Mouse (Mus musculus) NIH3T3 (cell line): ENCODE measurements around the gene Atp1b2.

Source experiments
- DNase-seq: peaks from one replicate; pipeline ENCODE4 v3.0.0-alpha.2; 2012; ENCODE audit warnings: low read depth

Gene Atp1b2

DNA sequence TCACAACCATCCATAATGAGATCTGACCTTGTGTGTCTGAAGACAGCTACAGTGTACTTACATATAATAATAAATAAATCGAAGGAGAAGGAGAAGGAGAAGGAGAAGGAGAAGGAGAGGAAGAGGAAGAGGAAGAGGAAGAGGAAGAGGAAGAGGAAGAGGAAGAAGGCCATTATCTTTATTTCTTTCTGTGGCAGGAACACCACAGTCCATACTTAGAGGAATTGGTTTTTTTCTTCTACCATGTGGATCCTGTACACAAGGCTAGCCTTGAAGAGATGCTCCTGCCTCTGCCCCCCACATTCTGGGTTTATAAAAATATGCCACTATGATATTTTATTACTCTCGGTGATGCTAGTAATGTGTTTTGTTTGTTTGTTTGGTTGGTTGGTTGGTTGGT, 1.1 kb upstream of the Atp1b2 start:
- DNase-seq: no peak

DNA sequence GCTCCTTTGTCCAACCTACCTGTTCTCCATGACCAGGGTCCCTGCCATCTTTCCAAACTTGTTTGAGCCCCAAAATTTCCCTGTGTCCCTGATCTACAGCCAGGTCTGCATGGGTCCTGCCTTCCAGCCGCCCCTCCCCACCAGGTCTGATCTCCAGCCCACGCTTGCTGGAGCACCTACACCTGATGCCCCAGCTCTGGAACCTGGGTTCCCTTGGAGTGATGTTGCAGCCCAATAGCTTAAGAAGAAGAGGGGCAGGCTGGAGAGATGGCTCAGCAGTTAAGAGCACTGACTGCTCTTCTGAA, 701 bp upstream of the Atp1b2 start:
- DNase-seq: no peak

DNA sequence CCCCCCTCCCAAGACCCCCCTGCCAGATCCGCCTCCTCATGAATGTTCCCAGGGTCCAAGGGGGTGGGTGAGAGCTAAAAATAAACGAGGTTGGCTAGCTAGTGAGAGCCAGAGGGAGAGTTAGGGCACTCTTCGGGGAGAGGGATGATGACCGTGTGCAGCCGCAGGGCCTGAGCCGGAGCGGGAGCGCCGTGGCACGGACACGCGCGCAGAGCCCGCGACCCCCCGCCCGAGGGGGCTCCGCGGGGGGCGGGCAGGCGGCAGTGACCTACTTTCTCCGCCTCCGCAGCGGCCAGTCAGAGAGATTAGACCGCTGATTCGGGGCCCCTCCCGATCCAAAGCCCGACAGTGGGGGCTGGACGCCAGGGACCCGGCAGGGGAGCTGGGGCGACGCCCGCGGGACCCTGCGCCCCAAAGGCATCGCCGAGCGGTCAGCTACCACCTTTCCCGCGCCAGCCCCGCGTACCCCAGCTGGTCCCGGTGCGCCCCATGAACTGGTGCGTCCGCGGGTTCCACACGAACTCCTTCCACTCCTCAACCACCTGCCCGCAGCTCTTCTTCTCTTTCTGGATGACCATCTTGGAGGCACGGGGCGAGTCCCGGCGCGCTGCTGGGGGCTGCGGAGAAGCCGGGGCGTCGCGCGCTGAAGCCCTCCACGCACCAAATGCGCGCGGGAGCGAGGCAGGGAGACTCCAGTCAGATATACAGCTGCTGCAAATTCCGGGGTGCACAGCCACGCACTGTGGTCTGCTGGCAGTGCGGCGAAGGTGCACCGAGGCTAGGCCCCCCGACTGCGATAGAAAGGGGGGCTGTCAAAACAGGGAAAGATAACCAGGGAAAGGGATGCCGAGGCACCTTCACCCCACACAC, 712 bp downstream of the Atp1b2 start:
- no peak for DNase-seq

DNA sequence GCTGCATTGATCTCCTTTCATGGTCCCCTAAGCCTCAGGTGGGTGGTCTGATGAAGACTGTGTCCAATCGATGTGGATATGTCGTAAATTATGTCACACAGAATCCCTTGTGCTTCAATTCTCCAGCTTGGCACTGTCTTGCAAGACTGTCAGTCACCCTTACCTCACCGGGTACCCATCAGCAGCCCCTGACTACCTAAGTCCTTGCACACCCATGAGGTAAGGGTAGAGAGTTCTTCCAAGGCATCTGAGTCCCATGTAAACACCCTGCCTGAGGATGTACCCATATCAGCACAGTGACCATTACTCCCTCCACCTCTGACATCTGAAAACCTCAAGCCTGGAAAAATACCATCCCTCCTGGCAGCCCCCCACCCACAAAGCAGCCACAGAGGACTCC, 1.4 kb downstream of the Atp1b2 start:
- DNase-seq: no peak

DNA sequence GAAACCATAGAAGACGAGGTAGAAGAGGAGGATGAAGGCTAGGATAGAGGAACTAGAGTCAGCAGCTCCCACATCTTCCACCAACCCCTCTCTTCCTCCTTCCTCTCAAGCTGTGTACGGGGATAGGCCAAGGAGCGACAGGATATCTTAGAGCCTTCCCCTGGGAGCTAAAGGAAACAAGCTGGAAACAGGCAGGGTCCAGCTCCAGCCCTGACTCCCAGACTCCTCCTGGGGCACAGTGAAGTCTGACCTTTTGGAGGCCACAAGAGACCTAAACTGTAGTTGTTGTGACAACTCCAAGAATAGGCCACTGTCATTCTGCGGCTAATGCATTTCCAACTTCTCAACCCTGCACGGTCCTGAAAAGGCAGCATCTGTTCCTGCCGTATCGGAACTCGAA, 2.2 kb downstream of the Atp1b2 start:
- DNase-seq: no peak

DNA sequence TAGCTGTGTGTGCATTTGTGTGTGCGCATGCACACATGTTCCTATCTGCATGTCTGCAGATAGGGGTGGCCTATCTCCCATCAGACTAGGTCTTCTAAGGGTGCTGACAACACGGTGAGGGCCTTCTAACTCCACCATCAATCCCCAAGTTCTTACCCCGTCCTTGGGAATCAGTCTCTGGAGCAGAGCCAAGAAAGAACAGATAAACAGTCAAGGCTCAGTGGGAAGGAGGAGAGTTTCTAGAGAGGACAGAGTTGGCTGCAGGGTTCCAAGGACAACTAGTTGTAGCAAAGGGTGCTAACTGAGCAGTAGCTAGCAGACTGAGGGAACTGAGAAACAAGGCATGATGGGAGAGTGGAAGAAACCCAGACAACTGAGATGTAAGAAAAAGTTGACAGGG, 4.0 kb downstream of the Atp1b2 start:
- DNase-seq: no peak

DNA sequence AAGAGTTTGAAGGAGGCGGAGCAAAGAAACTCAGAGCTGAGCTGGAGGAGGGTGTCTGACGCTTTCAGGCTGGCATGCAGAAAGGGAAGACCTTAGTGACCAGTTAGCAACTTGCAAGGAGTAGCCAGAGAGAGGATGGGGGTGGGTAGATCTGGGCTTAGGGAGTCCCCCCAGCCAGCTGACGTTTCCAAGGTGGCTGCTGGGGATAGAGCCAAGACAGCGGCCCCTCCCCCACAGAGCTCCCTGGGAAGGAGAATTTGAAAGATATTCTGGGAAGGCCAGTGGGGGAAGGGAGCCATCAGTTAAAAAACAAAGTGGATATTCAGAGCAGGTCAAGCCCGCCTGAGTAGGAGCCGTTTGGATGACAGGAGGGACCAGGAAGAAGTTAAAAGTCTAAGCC, 5.6 kb downstream of the Atp1b2 start:
- peak; percentile 84 for DNase-seq

DNA sequence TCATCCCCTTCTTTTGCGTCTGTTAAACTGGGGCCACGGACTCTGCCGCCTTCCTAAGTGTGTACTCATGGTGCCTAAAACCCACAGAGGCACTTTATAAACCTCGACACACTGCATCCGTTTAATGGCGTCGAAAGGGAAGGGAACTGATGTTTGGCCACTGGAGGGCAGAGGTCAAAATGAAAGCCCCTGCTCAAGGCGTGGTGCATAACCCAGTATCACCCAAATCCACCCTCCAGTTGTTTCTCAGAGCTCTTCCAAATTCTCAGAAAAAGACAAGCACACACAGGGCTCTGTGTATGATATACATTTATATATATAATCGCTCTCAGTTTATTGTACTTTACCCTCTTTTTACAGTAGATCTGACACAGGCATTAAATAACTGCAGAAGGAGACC, 6.3 kb downstream of the Atp1b2 start:
- no peak for DNase-seq

DNA sequence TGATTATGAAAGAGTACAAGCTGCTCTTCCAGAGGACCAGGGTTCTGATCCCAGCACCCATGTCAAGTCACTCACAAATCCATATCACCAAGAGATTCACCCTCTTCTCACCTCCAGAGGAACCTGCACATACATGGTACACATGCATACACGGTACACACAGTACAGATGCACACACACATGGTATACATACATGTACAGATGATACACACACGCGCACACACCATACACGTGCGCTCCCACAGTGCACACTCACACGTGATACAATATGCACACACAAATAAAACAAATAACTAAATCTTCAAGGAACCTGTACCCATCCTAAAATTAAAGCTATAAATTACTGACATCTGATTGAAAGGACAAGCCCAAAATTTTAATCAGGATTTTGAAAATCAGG, 10.9 kb downstream of the Atp1b2 start:
- no peak for DNase-seq

DNA sequence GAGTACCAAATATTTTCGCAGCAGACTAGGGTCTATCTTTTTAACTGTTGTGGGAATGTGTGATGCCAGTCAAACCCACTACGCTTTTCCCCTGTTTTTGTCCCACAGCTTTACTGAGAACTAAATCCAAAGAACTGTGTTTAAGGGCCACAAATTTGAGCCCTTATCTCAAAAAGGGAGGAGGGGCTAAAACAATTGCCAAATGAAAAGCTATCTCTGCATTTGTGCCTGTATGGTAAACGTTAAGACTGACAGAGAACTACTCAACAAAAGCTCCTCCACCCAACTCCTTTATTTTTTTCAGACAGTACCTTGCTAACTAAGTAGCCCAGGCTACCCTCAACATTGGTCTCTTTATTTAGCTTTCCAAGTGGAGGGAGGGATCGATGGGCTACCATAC, 12.9 kb downstream of the Atp1b2 start:
- no peak for DNase-seq

DNA sequence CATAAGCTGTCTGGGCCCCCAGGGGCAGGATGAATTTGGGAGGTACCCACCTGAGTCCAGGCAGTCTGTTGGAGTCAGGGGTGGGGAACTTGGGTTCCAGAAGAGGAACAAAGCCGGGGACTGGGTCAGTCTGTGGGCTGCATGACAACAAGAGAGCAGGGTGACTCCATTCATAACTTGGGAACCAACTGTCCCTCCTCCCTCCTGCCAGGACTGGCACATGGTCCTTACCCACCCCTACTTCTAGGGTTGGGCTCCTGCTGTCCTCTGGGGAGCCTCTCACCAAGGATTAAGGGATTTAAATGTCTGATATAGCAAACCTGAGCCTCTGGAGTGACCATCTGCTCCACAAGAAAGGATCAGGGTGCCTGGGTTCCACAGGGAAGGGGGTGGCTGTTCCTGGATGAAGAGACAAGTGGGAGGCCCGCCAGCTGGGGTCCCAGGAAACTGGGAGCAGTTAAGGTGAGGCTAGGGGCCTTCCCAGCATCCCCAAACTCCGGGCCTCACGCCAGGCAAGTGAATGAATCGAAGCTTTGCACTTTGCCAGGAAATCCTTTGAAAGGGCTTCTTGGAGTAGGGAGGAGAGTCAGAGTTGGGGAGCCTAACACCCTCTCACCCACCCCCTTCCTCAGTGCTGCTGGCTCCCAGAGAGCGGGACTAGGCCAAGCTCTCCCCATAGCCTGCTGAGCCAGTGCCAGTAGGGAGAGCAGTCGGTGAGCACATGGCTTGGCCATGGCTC, 13.7 kb downstream of the Atp1b2 start:
- DNase-seq: no peak

DNA sequence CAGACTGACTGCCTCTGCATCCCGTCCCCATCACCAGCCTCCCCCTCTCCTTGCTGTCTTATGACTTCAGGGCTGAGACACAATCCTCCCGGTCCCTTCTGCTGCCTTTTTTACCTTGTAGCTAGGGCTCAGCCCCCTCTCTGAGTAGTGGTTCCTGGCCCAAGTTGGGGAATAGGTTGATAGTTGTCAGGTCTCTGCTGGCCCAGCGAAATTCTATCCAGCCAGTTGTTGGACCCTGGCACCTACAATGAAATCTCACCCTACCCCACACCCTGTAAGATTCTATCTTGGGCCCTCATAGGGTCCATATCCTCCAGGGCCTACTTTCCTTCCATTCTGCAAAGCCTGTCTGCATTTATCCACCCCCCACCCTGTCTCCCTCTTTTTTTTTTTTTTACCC, 14.3 kb downstream of the Atp1b2 start:
- DNase-seq: no peak

DNA sequence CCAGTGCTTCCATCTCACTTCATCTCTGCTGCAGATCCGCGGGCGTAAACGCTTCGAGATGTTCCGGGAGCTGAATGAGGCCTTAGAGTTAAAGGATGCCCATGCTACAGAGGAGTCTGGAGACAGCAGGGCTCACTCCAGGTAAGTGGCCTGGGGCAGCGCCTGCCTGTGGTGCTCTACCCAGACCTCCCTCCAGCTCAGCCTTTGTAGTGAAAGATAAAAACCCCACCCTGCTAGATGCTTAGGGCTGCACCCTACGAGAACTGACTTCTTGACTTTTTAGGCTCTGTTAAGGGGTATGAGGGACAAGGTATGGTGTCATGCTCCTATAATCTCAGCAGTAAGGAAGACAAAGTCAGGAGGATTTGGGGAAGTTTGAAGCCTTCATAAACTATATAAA, 15.1 kb downstream of the Atp1b2 start:
- no peak for DNase-seq

DNA sequence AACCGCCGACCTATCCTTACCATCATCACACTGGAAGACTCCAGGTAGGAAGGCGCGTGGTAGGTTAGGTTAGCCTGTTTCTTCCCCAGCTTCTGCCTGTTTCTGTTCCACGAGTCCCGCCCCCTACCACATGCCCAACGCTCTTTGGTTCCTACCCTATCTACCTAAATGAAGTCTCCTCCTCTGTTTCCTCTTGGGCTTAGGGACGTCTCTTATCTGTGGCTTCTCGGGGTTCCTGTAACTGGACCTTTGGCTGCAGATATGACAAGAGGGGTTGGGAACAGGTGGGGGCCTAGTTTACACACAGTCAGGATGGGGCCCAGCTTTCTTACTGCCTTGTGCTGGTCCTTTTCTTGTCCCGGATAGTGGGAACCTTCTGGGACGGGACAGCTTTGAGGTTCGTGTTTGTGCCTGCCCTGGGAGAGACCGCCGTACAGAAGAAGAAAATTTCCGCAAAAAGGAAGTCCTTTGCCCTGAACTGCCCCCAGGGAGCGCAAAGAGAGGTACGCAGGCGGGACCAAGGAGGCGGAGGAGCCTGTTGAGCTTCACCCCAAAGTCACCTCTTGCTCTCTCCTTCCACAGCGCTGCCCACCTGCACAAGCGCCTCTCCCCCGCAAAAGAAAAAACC, 16.4 kb downstream of the Atp1b2 start:
- DNase-seq: no peak

DNA sequence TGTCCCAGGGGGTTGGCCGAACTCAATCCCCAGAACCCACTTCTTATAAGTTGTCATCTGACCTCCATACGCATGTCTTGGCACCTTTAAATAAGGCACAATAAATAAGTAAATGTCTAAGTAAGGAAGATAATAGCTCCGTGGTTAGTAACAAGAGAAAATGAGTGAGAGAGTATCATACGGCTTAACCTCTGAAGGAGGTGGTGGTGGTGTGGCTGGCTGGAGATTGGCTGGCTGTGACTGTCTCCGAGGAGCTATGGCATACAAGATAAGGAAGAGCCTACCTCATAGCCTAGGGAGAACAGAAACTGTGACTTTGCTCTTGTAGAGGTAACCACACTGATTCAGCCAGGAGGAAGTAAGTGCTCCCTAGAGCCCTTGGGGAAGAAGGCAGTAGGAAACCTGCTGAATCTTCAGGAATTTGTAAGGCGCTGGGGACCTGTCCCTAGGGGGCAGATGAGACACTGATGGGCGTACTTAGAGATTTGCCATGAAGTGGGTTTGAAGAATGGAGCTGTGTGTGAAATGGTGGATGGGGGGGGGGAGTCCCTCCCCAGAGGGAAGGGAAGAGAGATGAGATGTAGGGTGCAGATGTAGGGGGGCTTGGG, 19.9 kb downstream of the Atp1b2 start:
- DNase-seq: no peak

DNA sequence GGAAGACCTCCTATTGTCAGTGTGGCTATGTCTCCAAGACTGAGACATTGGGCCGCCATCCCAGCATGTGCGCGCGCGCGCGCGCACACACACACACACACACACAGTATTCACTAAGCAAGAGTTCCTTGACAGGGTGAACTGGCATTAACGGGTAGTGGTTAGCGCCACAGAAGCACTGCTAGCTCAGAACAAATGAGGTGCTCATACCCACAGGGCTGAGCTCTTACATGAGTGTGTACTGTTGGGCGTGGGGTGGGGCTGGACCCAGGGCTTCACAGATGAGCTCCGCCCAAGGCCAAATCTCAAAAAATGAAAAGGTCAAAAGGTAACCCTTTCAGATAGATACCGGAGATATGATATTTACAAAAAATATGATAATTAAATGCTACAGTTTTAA, 20.8 kb downstream of the Atp1b2 start:
- no peak for DNase-seq

DNA sequence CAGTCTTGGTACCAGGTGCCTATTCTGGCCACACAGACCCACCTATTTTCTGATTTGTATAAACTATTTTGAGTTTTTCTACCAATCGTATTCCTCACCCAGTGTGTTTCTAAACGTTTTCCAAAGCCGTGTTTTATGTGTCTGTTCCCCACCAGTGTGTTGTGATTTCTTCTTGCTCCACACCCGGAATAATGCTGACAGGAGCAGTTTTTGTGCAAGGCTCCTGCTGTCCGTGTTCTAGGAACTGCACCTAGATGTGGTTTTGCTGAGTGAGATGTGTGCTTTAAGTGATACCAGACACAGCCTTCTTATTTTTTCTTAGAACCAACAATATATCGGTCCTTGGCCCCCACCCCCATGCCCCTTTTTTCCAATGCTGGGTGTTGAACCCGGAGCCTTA, 21.7 kb downstream of the Atp1b2 start:
- DNase-seq: no peak

DNA sequence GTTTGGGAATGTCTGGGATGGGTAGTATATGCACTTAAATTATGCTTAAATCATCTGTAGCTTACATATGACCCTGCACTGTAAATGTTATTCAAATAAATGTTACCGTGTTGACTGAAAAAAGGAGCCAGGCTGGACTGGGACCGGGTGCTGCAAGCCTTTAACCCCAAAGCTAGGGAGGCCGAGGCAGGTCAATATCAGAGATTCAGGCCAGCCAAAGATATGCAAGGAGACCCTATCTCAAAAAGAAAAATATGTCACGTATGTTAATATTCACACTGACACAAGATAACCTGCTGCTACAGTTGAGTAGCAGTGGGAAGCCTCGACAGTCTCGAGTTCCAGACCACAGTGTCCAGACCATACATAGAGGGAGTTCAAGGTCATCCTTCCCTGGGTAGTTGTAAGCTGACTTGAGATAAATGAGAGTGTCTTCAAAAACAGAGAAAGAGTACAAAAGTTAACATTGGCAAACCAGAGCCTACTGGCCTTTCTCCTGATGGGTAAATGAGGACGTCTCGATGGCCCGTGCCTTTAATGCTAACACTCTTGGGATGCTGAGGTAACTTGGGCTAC, 23.4 kb downstream of the Atp1b2 start:
- DNase-seq: no peak

DNA sequence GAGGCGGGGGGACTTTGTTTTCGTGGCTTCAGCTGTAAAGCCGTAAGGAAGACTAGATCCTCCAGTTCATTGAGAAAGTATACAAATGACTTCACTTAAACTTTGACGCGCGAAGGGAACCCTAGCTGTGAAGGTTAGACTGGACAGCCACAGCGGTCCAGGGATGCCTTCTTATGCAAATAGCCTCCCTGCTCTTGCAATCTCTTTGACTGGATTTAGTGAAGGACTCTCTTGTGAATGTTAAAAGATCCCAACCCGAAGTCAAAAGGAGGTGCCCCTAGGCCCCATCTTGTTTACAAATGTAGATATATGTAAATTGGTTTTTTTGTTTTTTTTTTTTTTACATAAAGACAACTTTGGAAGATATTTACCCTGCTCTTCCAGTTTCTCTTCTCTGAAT, 23.9 kb downstream of the Atp1b2 start:
- peak; percentile 57 for DNase-seq

DNA sequence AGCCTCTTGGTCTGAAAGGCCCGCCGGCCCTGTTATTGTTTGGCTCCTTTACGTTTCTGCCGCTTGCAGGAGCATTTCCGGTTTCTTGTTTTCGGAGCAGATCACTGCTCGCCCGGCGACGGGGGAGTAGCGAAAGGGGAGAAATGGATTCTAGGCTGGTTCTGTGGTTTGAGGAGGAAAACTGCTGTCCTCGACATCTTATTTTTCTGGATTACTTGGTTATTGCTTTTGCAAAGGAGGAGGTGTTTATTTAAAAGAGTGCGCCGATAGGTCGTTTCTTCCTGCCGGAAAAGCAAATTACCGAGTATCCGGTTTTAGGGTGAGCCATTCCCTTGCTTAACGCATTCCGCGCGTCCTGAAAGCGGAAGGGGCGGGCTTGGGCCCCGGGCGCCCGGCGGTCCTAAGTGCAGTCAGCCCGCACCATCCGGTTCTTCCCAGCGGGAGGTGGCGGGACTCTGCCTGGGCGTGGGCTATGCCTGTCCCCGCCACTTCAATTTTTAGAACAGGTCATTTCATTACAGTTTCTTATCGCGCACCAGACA, 24.5 kb downstream of the Atp1b2 start:
- peak; percentile 95 for DNase-seq

DNA sequence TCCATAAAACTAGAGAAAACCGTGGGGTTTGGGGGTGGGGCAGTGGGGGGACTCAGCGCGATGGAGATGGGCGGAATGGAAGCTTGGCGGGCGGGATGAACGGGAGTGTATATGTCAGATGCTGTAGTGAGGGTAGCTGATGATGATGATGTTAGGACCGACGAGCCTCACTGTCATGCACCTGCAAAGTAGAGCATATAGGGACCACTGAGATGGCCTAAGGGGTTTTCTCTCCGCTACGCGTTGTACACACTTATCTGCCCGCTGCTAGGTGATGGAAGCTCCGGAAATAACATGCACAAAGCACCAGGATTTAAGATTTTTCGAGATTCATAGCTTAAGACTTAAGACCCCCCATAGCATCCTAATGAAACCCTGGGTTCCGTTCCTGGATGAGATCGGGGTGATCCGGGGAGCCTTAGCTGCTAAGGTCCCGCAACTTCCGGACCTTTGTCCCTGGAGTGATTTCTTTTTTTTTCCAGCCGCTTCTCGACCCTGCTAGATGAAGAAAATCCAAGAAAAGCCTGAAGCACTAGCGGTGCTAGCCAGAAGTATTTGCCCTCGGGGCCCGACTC, 25.1 kb downstream of the Atp1b2 start:
- DNase-seq: no peak

DNA sequence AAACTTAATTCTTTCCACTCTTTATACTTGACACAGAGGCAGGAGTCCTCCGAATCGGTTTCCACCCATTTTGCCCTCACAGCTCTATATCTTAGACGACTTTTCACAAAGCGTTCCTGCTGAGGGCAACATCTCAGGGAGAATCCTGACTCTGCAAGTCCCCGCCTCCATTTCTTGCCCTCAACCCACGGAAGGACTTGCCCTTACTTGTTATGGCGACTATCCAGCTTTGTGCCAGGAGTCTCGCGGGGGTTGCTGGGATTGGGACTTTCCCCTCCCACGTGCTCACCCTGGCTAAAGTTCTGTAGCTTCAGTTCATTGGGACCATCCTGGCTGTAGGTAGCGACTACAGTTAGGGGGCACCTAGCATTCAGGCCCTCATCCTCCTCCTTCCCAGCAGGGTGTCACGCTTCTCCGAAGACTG, 25.6 kb downstream of the Atp1b2 start, which contains the start of the genes Wrap53 and Trp53:
Gene Wrap53, minus strand, starts transcription at position 165 of the 424 bp plus-strand sequence.
Gene Trp53, plus strand, starts transcription at position 269 of the 424 bp plus-strand sequence.
- peak; percentile 96 for DNase-seq
